Mouse (Mus musculus) urinary bladder, postnatal 0 days (tissue): Measurements from ENCODE around the gene Gm5868. TPM values are rescaled to one million over a fixed set of nuclear protein-coding genes. Genes with fewer than 3 reads are reported as not detected.

Source experiments
- polyA plus RNA-seq: library from polyadenylated mRNA; unstranded; fragments of >200 nt; fragmentation: Nextera tagmentation; extraction: Ambion mirVana; gene quantifications from 2 replicates; pipeline ENCODE4 v1.2.1, GENCODE M21; 2015

Gene Gm5868
- polyA plus RNA-seq, result 0.62 and 1.2 TPM in 2 replicates

GRCm38 (mm10) chr5:72587192-72587681 is at the start of gene Gm5868:
Gene Gm5868, minus strand, starts transcription at chr5:72587551.

GRCm38 (mm10) chr5:72580970-72581332 is 6.4 kb downstream of the Gm5868 start, which contains the start of gene Zar1:
Gene Zar1, minus strand, starts transcription at chr5:72581254.

GRCm38 (mm10) chr5:72559544-72560049 is 27.8 kb downstream of the Gm5868 start, which contains the start of gene Nfxl1:
Gene Nfxl1, minus strand, starts transcription at chr5:72559684.

Other genes starting within 250 kb of the Gm5868 start
- gene Corin, start 83.1 kb downstream of the Gm5868 start, polyA plus RNA-seq, result 0.37 and 0.47 TPM in 2 replicates
- 6.7 and 8.6 TPM in 2 replicates for gene Nfxl1, start 27.9 kb downstream of the Gm5868 start, polyA plus RNA-seq
- gene Zar1, start 6.3 kb downstream of the Gm5868 start, polyA plus RNA-seq, result 0.35 TPM in 1 of 2 replicates, not detected in the other
- not detected in 2 replicates for gene Cnga1, start 56.7 kb upstream of the Gm5868 start, polyA plus RNA-seq
- 25.6 and 27.7 TPM in 2 replicates for gene Nipal1, start 60.2 kb upstream of the Gm5868 start, polyA plus RNA-seq
- 0.12 and 0.29 TPM in 2 replicates for gene Txk, start 165.2 kb upstream of the Gm5868 start, polyA plus RNA-seq